Mouse (Mus musculus): ENCODE data around the gene Ttc7. TPM values are rescaled to one million over a fixed set of nuclear protein-coding genes. Genes with fewer than 3 reads are reported as not detected.

Gene Ttc7
- polyA plus RNA-seq, 2 experiments: 7.8 to 7.9 TPM

GRCm38 (mm10) chr17:87286481-87287143 is 3.9 kb downstream of the Ttc7 start:
- Histone ChIP-seq H3K4me2 (ENCODE audit: low read depth) (no peak overlapping the region), H3K9ac (replicated peaks) (no peak overlapping the region), H3K9me3 (ENCODE audit: control insufficient read depth, low read length) (no peaks in the 10 kb centered on the region), H3K4me1 (replicated peaks; ENCODE audit: control insufficient read depth in 2 of 2, insufficient read depth in 2 of 2, low read length in 1 of 2) (peaks cover 1 to 10% of the 10 kb centered on the region in 2 experiments), H3K4me3 (ENCODE audit: insufficient read depth in 1 of 2, low read depth in 2 of 2, low read length in 2 of 2) (no peak overlapping the region), H3K27me3 (ENCODE audit: control insufficient read depth, insufficient read depth, low read length) (no peaks in the 10 kb centered on the region), H3K27ac (no peak overlapping the region), H3K36me3 (replicated peaks; ENCODE audit: control insufficient read depth, insufficient read depth, low read depth) (no peaks in the 10 kb centered on the region; the same call in 1 of the 2 replicates)
- 66% methylated on average over 8 of the region's 8 CpGs for WGBS (ENCODE audit: insufficient replicate concordance)
- TF ChIP-seq EP300 (IDR thresholded peaks at IDR 0.05; ENCODE audit: low read depth) (no peak), CTCF (IDR thresholded peaks at IDR 0.05; ENCODE audit: low read depth) (no peak)
- DNase-seq (ENCODE audit: low read depth in 3 of 3, low spot score in 3 of 3) (no peak), ATAC-seq (ENCODE audit: insufficient read depth) (no peak)

GRCm38 (mm10) chr17:87287197-87287777 is 4.6 kb downstream of the Ttc7 start:
- 67% methylated on average over 8 of the region's 8 CpGs for WGBS (ENCODE audit: insufficient replicate concordance)
- Histone ChIP-seq H3K4me1 (replicated peaks; ENCODE audit: control insufficient read depth in 2 of 2, insufficient read depth in 2 of 2, low read length in 1 of 2) (peaks cover 0 to 7% of the 10 kb centered on the region in 2 experiments; a peak in 3 of 4 replicates), H3K9me3 (ENCODE audit: control insufficient read depth, low read length) (no peaks in the 10 kb centered on the region), H3K4me3 (ENCODE audit: insufficient read depth in 1 of 2, low read depth in 2 of 2, low read length in 2 of 2) (no peak overlapping the region), H3K27ac (no peak overlapping the region), H3K27me3 (ENCODE audit: control insufficient read depth, insufficient read depth, low read length) (no peaks in the 10 kb centered on the region), H3K36me3 (replicated peaks; ENCODE audit: control insufficient read depth, insufficient read depth, low read depth) (no peaks in the 10 kb centered on the region; the same call in 1 of the 2 replicates), H3K4me2 (ENCODE audit: low read depth) (no peak overlapping the region), H3K9ac (replicated peaks) (no peak overlapping the region)
- DNase-seq (ENCODE audit: low read depth in 3 of 3, low spot score in 3 of 3): no peak
- no peak for TF ChIP-seq EP300 (IDR thresholded peaks at IDR 0.05; ENCODE audit: low read depth)
- TF ChIP-seq CTCF (IDR thresholded peaks at IDR 0.05; ENCODE audit: low read depth): no peak
- no peak for ATAC-seq (ENCODE audit: insufficient read depth)

DNA sequence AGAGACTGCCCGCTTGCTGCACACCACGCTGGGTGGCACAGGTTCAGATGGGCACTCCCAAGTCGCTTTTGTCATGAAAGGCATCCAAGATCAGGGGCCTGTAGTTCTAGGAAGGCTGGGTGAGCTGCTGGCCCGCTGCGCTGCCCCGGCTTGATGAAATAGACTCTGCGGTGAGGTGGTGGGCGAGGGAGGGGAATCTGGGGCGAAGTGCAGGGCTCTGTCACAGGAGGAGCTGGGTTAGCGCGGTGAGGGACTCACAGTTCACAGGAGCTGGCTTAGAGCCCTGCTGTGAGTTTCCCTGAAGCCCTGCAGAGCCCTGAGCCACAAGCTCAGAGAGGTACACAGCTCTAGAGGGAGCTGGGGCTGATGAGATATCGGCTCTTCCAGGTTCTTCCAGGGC is 5.4 kb downstream of the Ttc7 start:
- H3K4me1 ChIP-seq (replicated peaks; ENCODE audit: control insufficient read depth in 2 of 2, insufficient read depth in 2 of 2, low read length in 1 of 2): peaks cover 0 to 7% of the 10 kb centered on the region in 2 experiments; a peak in 2 of 4 replicates
- no peak for DNase-seq (ENCODE audit: low read depth in 3 of 3, low spot score in 3 of 3)
- H3K36me3 ChIP-seq (replicated peaks; ENCODE audit: control insufficient read depth, insufficient read depth, low read depth): no peaks in the 10 kb centered on the region; the same call in 1 of the 2 replicates
- H3K4me2 ChIP-seq (ENCODE audit: low read depth): no peak overlapping the region
- 67% methylated on average over 12 of the region's 12 CpGs for WGBS (ENCODE audit: insufficient replicate concordance)
- no peaks in the 10 kb centered on the region for H3K27me3 ChIP-seq (ENCODE audit: control insufficient read depth, insufficient read depth, low read length)
- no peak overlapping the region for H3K9ac ChIP-seq (replicated peaks)
- no peaks in the 10 kb centered on the region for H3K9me3 ChIP-seq (ENCODE audit: control insufficient read depth, low read length)
- H3K27ac ChIP-seq: no peak overlapping the region
- ATAC-seq (ENCODE audit: insufficient read depth): no peak
- TF ChIP-seq CTCF (IDR thresholded peaks at IDR 0.05; ENCODE audit: low read depth) (no peak), EP300 (IDR thresholded peaks at IDR 0.05; ENCODE audit: low read depth) (no peak)
- no peak overlapping the region for H3K4me3 ChIP-seq (ENCODE audit: insufficient read depth in 1 of 2, low read depth in 2 of 2, low read length in 2 of 2)

DNA sequence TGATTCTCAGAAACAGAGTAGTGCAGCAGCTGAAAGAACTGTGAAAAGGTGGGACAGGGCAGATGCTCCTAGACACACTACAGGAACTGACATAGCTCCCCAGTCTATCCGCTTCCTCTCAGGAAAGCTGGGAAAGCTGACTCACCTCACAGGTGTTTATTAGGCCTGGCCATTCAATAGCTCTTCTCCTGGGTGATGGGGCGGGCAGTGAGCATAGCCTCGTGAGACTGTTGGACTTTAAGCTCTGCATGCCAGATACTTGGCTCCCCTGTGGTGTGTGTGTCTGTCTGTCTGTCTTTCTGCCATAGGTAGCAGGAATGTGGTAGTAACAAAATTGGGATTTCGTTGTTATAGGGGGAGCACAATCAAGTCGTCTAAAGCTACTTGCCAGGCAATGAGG is 6.7 kb downstream of the Ttc7 start:
- DNase-seq (ENCODE audit: low read depth in 3 of 3, low spot score in 3 of 3): no peak
- no peak overlapping the region for H3K4me3 ChIP-seq (ENCODE audit: insufficient read depth in 1 of 2, low read depth in 2 of 2, low read length in 2 of 2)
- peaks cover 8% of the 10 kb centered on the region; the same call in 1 of the 2 replicates for H3K36me3 ChIP-seq (replicated peaks; ENCODE audit: control insufficient read depth, insufficient read depth, low read depth)
- no peak for TF ChIP-seq CTCF (IDR thresholded peaks at IDR 0.05; ENCODE audit: low read depth)
- no peak for TF ChIP-seq EP300 (IDR thresholded peaks at IDR 0.05; ENCODE audit: low read depth)
- 68% methylated on average over 5 of the region's 5 CpGs for WGBS (ENCODE audit: insufficient replicate concordance)
- H3K9ac ChIP-seq (replicated peaks): no peak overlapping the region
- H3K4me1 ChIP-seq (replicated peaks; ENCODE audit: control insufficient read depth in 2 of 2, insufficient read depth in 2 of 2, low read length in 1 of 2): peaks cover 0 to 3% of the 10 kb centered on the region in 2 experiments; a peak in 2 of 4 replicates
- no peak overlapping the region for H3K27ac ChIP-seq
- ATAC-seq (ENCODE audit: insufficient read depth): no peak
- H3K9me3 ChIP-seq (ENCODE audit: control insufficient read depth, low read length): no peaks in the 10 kb centered on the region
- H3K27me3 ChIP-seq (ENCODE audit: control insufficient read depth, insufficient read depth, low read length): no peaks in the 10 kb centered on the region
- no peak overlapping the region for H3K4me2 ChIP-seq (ENCODE audit: low read depth)

DNA sequence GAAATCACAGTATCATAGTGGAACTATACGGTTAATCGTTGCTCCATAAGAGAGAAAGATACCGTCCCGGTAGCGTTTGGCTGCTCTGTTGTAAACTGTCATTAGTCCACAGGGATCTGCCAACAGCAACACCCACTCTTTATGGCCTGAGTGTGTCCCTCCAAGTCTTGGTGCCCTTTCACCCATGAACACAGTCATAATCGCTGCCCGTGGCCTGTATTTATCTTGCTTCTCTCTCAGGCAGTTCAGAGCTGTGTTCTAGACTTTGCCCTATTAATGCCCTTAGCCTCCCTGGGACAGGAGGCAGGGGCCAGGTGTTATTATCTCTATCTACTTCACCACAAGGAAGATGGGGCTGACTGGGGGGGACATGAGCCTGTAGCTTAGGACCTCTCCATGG is 8.4 kb downstream of the Ttc7 start:
- no peak for ATAC-seq (ENCODE audit: insufficient read depth)
- peaks cover 8% of the 10 kb centered on the region; the same call in 1 of the 2 replicates for H3K36me3 ChIP-seq (replicated peaks; ENCODE audit: control insufficient read depth, insufficient read depth, low read depth)
- 82% methylated on average over 7 of the region's 7 CpGs for WGBS (ENCODE audit: insufficient replicate concordance)

More for the DNA sequence above, 8.4 kb downstream of the Ttc7 start:
- H3K4me3 ChIP-seq (ENCODE audit: insufficient read depth in 1 of 2, low read depth in 2 of 2, low read length in 2 of 2): no peak overlapping the region
- no peaks in the 10 kb centered on the region for H3K9me3 ChIP-seq (ENCODE audit: control insufficient read depth, low read length)
- H3K4me1 ChIP-seq (replicated peaks; ENCODE audit: control insufficient read depth in 2 of 2, insufficient read depth in 2 of 2, low read length in 1 of 2): peaks cover 0 to 9% of the 10 kb centered on the region in 2 experiments; a peak in 2 of 4 replicates
- no peak overlapping the region for H3K27ac ChIP-seq
- no peak for DNase-seq (ENCODE audit: low read depth in 3 of 3, low spot score in 3 of 3)
- no peak overlapping the region for H3K9ac ChIP-seq (replicated peaks)
- no peaks in the 10 kb centered on the region for H3K27me3 ChIP-seq (ENCODE audit: control insufficient read depth, insufficient read depth, low read length)
- TF ChIP-seq CTCF (IDR thresholded peaks at IDR 0.05; ENCODE audit: low read depth) (no peak), EP300 (IDR thresholded peaks at IDR 0.05; ENCODE audit: low read depth) (no peak)
- H3K4me2 ChIP-seq (ENCODE audit: low read depth): no peak overlapping the region
